Mouse (Mus musculus): ENCODE data around the gene Tns4.
A peak's percentile ranks its signal among the peaks of the same experiment; 100 is the strongest.

Gene Tns4

GRCm38 (mm10) chr11:99117907-99118306 lies 28.8 kb upstream of the Tns4 start:
- no peak for DNase-seq

GRCm38 (mm10) chr11:99115940-99116339 lies 26.8 kb upstream of the Tns4 start:
- no peak for DNase-seq

- DNase-seq: no peak
These were observed 24.0 kb upstream of the Tns4 start for GRCm38 (mm10) chr11:99113111-99113510.

- no peak for DNase-seq
These were observed 23.6 kb upstream of the Tns4 start for GRCm38 (mm10) chr11:99112700-99113099.

GRCm38 (mm10) chr11:99111631-99112030 lies 22.5 kb upstream of the Tns4 start:
- no peak for DNase-seq

- DNase-seq: no peak
These were observed 22.0 kb upstream of the Tns4 start for GRCm38 (mm10) chr11:99111155-99111554.

- DNase-seq: no peak
These were observed 21.4 kb upstream of the Tns4 start for GRCm38 (mm10) chr11:99110370-99111110.

GRCm38 (mm10) chr11:99108296-99108695 lies 19.2 kb upstream of the Tns4 start:
- no peak for DNase-seq

GRCm38 (mm10) chr11:99105981-99106726 lies 17.0 kb upstream of the Tns4 start:
- DNase-seq: peak; percentile 55

- no peak for DNase-seq
These were observed 15.7 kb upstream of the Tns4 start for GRCm38 (mm10) chr11:99104609-99105410.

- DNase-seq: no peak
These were observed 13.6 kb upstream of the Tns4 start for GRCm38 (mm10) chr11:99102575-99103270.

GRCm38 (mm10) chr11:99101693-99102092 lies 12.6 kb upstream of the Tns4 start:
- no peak for DNase-seq

GRCm38 (mm10) chr11:99100215-99100614 lies 11.1 kb upstream of the Tns4 start:
- no peak for DNase-seq

- DNase-seq: peak; percentile 22
These were observed 10.4 kb upstream of the Tns4 start for GRCm38 (mm10) chr11:99099516-99099915.

- DNase-seq: no peak
These were observed 9.8 kb upstream of the Tns4 start for GRCm38 (mm10) chr11:99098924-99099323.

GRCm38 (mm10) chr11:99096996-99097774 lies 8.1 kb upstream of the Tns4 start:
- no peak for DNase-seq

GRCm38 (mm10) chr11:99096417-99096816 lies 7.3 kb upstream of the Tns4 start:
- no peak for DNase-seq

GRCm38 (mm10) chr11:99095759-99096158 lies 6.7 kb upstream of the Tns4 start:
- no peak for DNase-seq

GRCm38 (mm10) chr11:99094911-99095676 lies 6.0 kb upstream of the Tns4 start:
- no peak for DNase-seq

GRCm38 (mm10) chr11:99093740-99094139 lies 4.6 kb upstream of the Tns4 start:
- DNase-seq: no peak

GRCm38 (mm10) chr11:99091666-99092065 lies 2.6 kb upstream of the Tns4 start:
- no peak for DNase-seq
